Mouse (Mus musculus) testis, adult 2 months (tissue): ENCODE data around the gene Pdlim1. TPM values are rescaled to one million over a fixed set of nuclear protein-coding genes. Genes with fewer than 3 reads are reported as not detected.
A peak's percentile ranks its signal among the peaks of the same experiment; 100 is the strongest.

Experiments
- H3K27ac ChIP-seq: fragments of 200-500 bp; 2 replicates; pipeline ENCODE4 v1.5.1; 2012; ENCODE audit warnings: low read depth, low read length; ENCODE audit not compliant: control insufficient read depth, insufficient read depth
- H3K27me3 ChIP-seq: fragments of 200-500 bp; 2 replicates; pipeline ENCODE4 v1.6.1; 2012; ENCODE audit warnings: mild to moderate bottlenecking, low read length, moderate library complexity; ENCODE audit not compliant: control insufficient read depth, insufficient read depth
- H3K36me3 ChIP-seq: fragments of 200-500 bp; 2 replicates; pipeline ENCODE4 v1.6.1; 2012; ENCODE audit warnings: mild to moderate bottlenecking, low read length; ENCODE audit not compliant: control insufficient read depth, insufficient read depth
- H3K4me1 ChIP-seq: fragments of 200-500 bp; 2 replicates; pipeline ENCODE4 v1.6.1; 2012; ENCODE audit warnings: low read length; ENCODE audit not compliant: control insufficient read depth, insufficient read depth
- H3K4me3 ChIP-seq: fragments of 200-500 bp; 2 replicates; pipeline ENCODE4 v1.5.1; 2012; ENCODE audit warnings: low read depth, mild to moderate bottlenecking, low read length, moderate library complexity, mixed read lengths; ENCODE audit not compliant: control insufficient read depth
- CTCF ChIP-seq: fragments of 200-500 bp; IDR thresholded peaks from 2 replicates; pipeline ENCODE4 v1.5.1; 2012; ENCODE audit warnings: low read depth, mild to moderate bottlenecking, inconsistent platforms, low read length, moderate library complexity; ENCODE audit not compliant: control insufficient read depth, insufficient read depth, insufficient replicate concordance
- POLR2A ChIP-seq: fragments of 200-500 bp; IDR thresholded peaks from 2 replicates; pipeline ENCODE4 v1.6.1; 2012; ENCODE audit warnings: low read depth, mild to moderate bottlenecking, inconsistent platforms, low read length, moderate library complexity; ENCODE audit not compliant: control insufficient read depth
- polyA plus RNA-seq: library from polyadenylated mRNA; depleted of rRNA; stranded (reverse); fragments of >200 nt; gene quantifications from 2 replicates; pipeline ENCODE4 v1.2.3, GENCODE M21; 2012

The Pdlim1 gene
- polyA plus RNA-seq, 1 experiment: 8.8 TPM

- Histone ChIP-seq H3K27ac (no peak overlapping the region), H3K36me3 (no peaks in the 10 kb centered on the region), H3K4me1 (no peaks in the 10 kb centered on the region), H3K27me3 (no peaks in the 10 kb centered on the region), H3K4me3 (no peak overlapping the region)
- TF ChIP-seq CTCF (no peak), POLR2A (no peak)
Observed at GRCm38 (mm10) chr19:40298574-40298973, 26.9 kb upstream of the Pdlim1 start.

GRCm38 (mm10) chr19:40297798-40298144, 26.1 kb upstream of the Pdlim1 start:
- no peak for TF ChIP-seq POLR2A
- no peak for TF ChIP-seq CTCF
- H3K4me3 ChIP-seq: no peak overlapping the region
- no peaks in the 10 kb centered on the region for H3K4me1 ChIP-seq
- no peaks in the 10 kb centered on the region for H3K27me3 ChIP-seq
- no peak overlapping the region; the same call in 1 of the 2 replicates for H3K27ac ChIP-seq
- H3K36me3 ChIP-seq: no peaks in the 10 kb centered on the region

- peak overlapping the region; percentile 40 for H3K27ac ChIP-seq
- no peaks in the 10 kb centered on the region for H3K4me1 ChIP-seq
- H3K4me3 ChIP-seq: no peak overlapping the region
- H3K27me3 ChIP-seq: no peaks in the 10 kb centered on the region
- no peak for TF ChIP-seq POLR2A
- no peak for TF ChIP-seq CTCF
- no peaks in the 10 kb centered on the region for H3K36me3 ChIP-seq
Observed at GRCm38 (mm10) chr19:40297078-40297797, 25.6 kb upstream of the Pdlim1 start.

GRCm38 (mm10) chr19:40294231-40294630, 22.6 kb upstream of the Pdlim1 start:
- TF ChIP-seq CTCF: no peak
- no peak for TF ChIP-seq POLR2A
- H3K27me3 ChIP-seq: no peaks in the 10 kb centered on the region
- H3K4me1 ChIP-seq: no peaks in the 10 kb centered on the region
- H3K27ac ChIP-seq: no peak overlapping the region
- no peak overlapping the region for H3K4me3 ChIP-seq
- H3K36me3 ChIP-seq: no peaks in the 10 kb centered on the region

GRCm38 (mm10) chr19:40293791-40294190, 22.1 kb upstream of the Pdlim1 start:
- Histone ChIP-seq H3K27ac (no peak overlapping the region), H3K36me3 (no peaks in the 10 kb centered on the region), H3K27me3 (no peaks in the 10 kb centered on the region), H3K4me1 (no peaks in the 10 kb centered on the region), H3K4me3 (no peak overlapping the region)
- TF ChIP-seq POLR2A: no peak
- no peak for TF ChIP-seq CTCF

- H3K4me1 ChIP-seq: no peaks in the 10 kb centered on the region
Observed at GRCm38 (mm10) chr19:40290099-40290724, 18.6 kb upstream of the Pdlim1 start.

GRCm38 (mm10) chr19:40288415-40288814, 16.8 kb upstream of the Pdlim1 start:
- Histone ChIP-seq H3K27ac (no peak overlapping the region), H3K4me3 (no peak overlapping the region), H3K4me1 (no peaks in the 10 kb centered on the region), H3K36me3 (no peaks in the 10 kb centered on the region), H3K27me3 (no peaks in the 10 kb centered on the region)
- TF ChIP-seq POLR2A (no peak), CTCF (no peak)

More at GRCm38 (mm10) chr19:40290099-40290724, 18.6 kb upstream of the Pdlim1 start:
- TF ChIP-seq POLR2A (no peak), CTCF (no peak)
- Histone ChIP-seq H3K36me3 (no peaks in the 10 kb centered on the region), H3K27ac (no peak overlapping the region), H3K4me3 (no peak overlapping the region), H3K27me3 (no peaks in the 10 kb centered on the region)
